Mouse (Mus musculus): ENCODE data around the gene Nmi.

DNA sequence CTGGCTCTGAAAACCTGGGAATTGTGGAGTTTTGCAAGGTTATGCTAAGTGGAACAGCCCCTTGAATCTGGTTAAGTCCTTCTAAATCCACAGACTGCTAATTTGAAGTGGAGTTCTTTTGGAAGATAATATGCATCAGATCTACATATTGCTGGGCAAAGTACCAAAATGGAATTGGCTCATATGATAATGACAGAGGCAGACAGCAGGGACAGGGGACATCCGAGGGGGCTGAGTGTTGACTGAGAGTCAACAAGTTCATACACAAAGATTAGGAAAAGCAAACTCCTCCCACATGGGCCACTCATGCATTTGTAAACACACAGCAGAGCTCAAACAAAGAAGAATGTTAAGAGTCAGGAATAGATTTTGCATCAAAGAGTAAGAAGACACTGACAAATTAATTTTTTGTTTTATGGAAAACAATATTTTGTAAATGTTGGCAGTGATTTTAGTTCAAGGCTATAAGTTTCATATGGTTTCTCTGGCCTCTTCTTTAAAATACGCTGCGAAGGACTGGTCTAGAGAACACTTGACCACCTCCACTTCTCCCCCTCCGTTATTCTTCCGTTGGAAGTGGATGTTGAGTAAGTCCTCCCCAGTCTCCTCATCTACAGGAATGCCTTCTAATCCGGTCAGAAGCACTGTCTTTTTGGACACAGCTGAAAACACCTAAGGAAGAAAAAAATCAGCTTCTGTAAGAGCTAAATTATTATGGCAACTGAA lies 25.0 kb downstream of the Nmi start:
- TF ChIP-seq POLR2A (IDR thresholded peaks at IDR 0.05; ENCODE audit: borderline replicate concordance, extremely low read depth, insufficient read depth, insufficient read length, poor library complexity, severe bottlenecking) (no peak), CTCF (IDR thresholded peaks at IDR 0.05; ENCODE audit: borderline replicate concordance, extremely low read depth, insufficient read depth, insufficient read length) (no peak)
